Mouse (Mus musculus) embryonic facial prominence, embryonic 13.5 days (tissue): ENCODE measurements at regions not wholly inside any gene's neighbourhood (a gene's known extent, or its start where the extent isn't known, plus 50 kb on each side); places are given as distances from the start of the nearest gene placed in this dataset.

ENCODE experiments used
- ATAC-seq: fragments of 200-750 bp; cut with Nextera tagmentation; 2 replicates; pipeline ENCODE4 v1.8.0; 2017; ENCODE audit warnings: low read depth; ENCODE audit not compliant: insufficient number of reproducible peaks, insufficient read depth, low FRiP score, low TSS enrichment
- H3K27ac ChIP-seq: fragments of 300-500 bp; sonication (generic); 2 replicates; pipeline ENCODE4 v1.5.1; 2015; ENCODE audit warnings: moderate library complexity, mild to moderate bottlenecking, inconsistent platforms
- H3K27me3 ChIP-seq: fragments of 300-500 bp; sonication (generic); 2 replicates; pipeline ENCODE4 v1.6.1; 2015; ENCODE audit warnings: mild to moderate bottlenecking, inconsistent platforms
- H3K36me3 ChIP-seq: fragments of 300-500 bp; sonication (generic); 2 replicates; pipeline ENCODE4 v1.6.1; 2015; ENCODE audit warnings: mild to moderate bottlenecking, inconsistent platforms
- H3K4me1 ChIP-seq: fragments of 300-500 bp; sonication (generic); 2 replicates; pipeline ENCODE4 v1.6.1; 2015; ENCODE audit warnings: inconsistent platforms
- H3K4me2 ChIP-seq: fragments of 300-500 bp; sonication (generic); 2 replicates; pipeline ENCODE4 v1.6.1; 2015; ENCODE audit warnings: moderate library complexity, mild to moderate bottlenecking, inconsistent platforms
- H3K4me3 ChIP-seq: fragments of 300-500 bp; sonication (generic); 2 replicates; pipeline ENCODE4 v1.5.1; 2015; ENCODE audit warnings: mild to moderate bottlenecking, inconsistent platforms
- H3K9ac ChIP-seq: fragments of 300-500 bp; sonication (generic); 2 replicates; pipeline ENCODE4 v1.6.1; 2015; ENCODE audit warnings: mild to moderate bottlenecking, inconsistent platforms
- H3K9me3 ChIP-seq: fragments of 300-500 bp; sonication (generic); 2 replicates; pipeline ENCODE4 v1.6.1; 2016; ENCODE audit warnings: inconsistent platforms
- WGBS: fragments of 180-500 bp; shearing (Covaris S2); methylation state at CpG from one replicate; pipeline ENCODE4 v1.1.7; 2015; ENCODE audit warnings: mixed read lengths; 5-methylcytosine and 5-hydroxymethylcytosine counted together

GRCm38 (mm10) chr10:9531931-9532330 lies 143.1 kb downstream of the Samd5 start:
- Histone ChIP-seq H3K4me2 (no peak overlapping the region), H3K9me3 (no peaks in the 10 kb centered on the region), H3K36me3 (no peaks in the 10 kb centered on the region), H3K4me3 (no peak overlapping the region), H3K27ac (no peak overlapping the region), H3K4me1 (peaks cover 24% of the 10 kb centered on the region), H3K9ac (no peak overlapping the region), H3K27me3 (no peaks in the 10 kb centered on the region)
- 41% methylated on average over 5 of the region's 5 CpGs for WGBS
- no peak for ATAC-seq

- Histone ChIP-seq H3K36me3 (no peaks in the 10 kb centered on the region), H3K27me3 (no peaks in the 10 kb centered on the region), H3K9ac (no peak overlapping the region), H3K4me3 (no peak overlapping the region), H3K4me1 (peaks cover 21% of the 10 kb centered on the region), H3K9me3 (no peaks in the 10 kb centered on the region), H3K27ac (no peak overlapping the region), H3K4me2 (no peak overlapping the region)
- ATAC-seq: no peak
- WGBS: 52% methylated on average over 7 of the region's 7 CpGs
Observed at GRCm38 (mm10) chr10:9529408-9529807, 145.6 kb downstream of the Samd5 start.

- H3K27me3 ChIP-seq: no peaks in the 10 kb centered on the region
- no peak overlapping the region for H3K27ac ChIP-seq
- no peak overlapping the region for H3K9ac ChIP-seq
- H3K4me2 ChIP-seq: no peak overlapping the region
- no peak for ATAC-seq
- 77% methylated on average over 4 of the region's 4 CpGs for WGBS
- peaks cover 12% of the 10 kb centered on the region; the same call in 1 of the 2 replicates for H3K4me1 ChIP-seq
- no peaks in the 10 kb centered on the region for H3K9me3 ChIP-seq
- H3K4me3 ChIP-seq: no peak overlapping the region
- H3K36me3 ChIP-seq: no peaks in the 10 kb centered on the region
Observed at GRCm38 (mm10) chr10:9528066-9528465, 146.9 kb downstream of the Samd5 start.

- Histone ChIP-seq H3K27ac (no peak overlapping the region), H3K4me1 (0 out of 2 replicates have a peak, but pooled peaks cover 8% of the 10 kb centered on the region), H3K27me3 (no peaks in the 10 kb centered on the region), H3K36me3 (no peaks in the 10 kb centered on the region), H3K4me2 (no peak overlapping the region), H3K9ac (no peak overlapping the region), H3K4me3 (no peak overlapping the region), H3K9me3 (no peaks in the 10 kb centered on the region)
- no peak for ATAC-seq
- 46% methylated on average over 12 of the region's 12 CpGs for WGBS
Observed at GRCm38 (mm10) chr10:9509764-9510390, 165.1 kb downstream of the Samd5 start.

GRCm38 (mm10) chr10:9509092-9509671 lies 165.8 kb downstream of the Samd5 start:
- Histone ChIP-seq H3K36me3 (no peaks in the 10 kb centered on the region), H3K4me2 (no peak overlapping the region), H3K4me1 (0 out of 2 replicates have a peak, but pooled peaks cover 8% of the 10 kb centered on the region), H3K9ac (no peak overlapping the region), H3K27me3 (no peaks in the 10 kb centered on the region), H3K9me3 (no peaks in the 10 kb centered on the region), H3K27ac (no peak overlapping the region), H3K4me3 (no peak overlapping the region)
- no peak for ATAC-seq
- 66% methylated on average over 17 of the region's 17 CpGs for WGBS

GRCm38 (mm10) chr10:9503569-9504493 lies 171.2 kb downstream of the Samd5 start:
- 55% methylated on average over 11 of the region's 11 CpGs for WGBS
- H3K36me3 ChIP-seq: no peaks in the 10 kb centered on the region
- no peak overlapping the region for H3K9ac ChIP-seq
- H3K9me3 ChIP-seq: no peaks in the 10 kb centered on the region
- H3K27me3 ChIP-seq: no peaks in the 10 kb centered on the region
- no peak overlapping the region for H3K4me3 ChIP-seq
- ATAC-seq: no peak
- H3K27ac ChIP-seq: no peak overlapping the region
- no peak overlapping the region for H3K4me2 ChIP-seq
- no peaks in the 10 kb centered on the region for H3K4me1 ChIP-seq

GRCm38 (mm10) chr10:9498550-9498949 lies 176.5 kb downstream of the Samd5 start:
- Histone ChIP-seq H3K9ac (no peak overlapping the region), H3K4me2 (no peak overlapping the region), H3K9me3 (no peaks in the 10 kb centered on the region), H3K4me1 (no peaks in the 10 kb centered on the region), H3K4me3 (no peak overlapping the region), H3K27me3 (no peaks in the 10 kb centered on the region), H3K27ac (no peak overlapping the region), H3K36me3 (no peaks in the 10 kb centered on the region)
- 68% methylated on average over 3 of the region's 3 CpGs for WGBS
- no peak for ATAC-seq

GRCm38 (mm10) chr10:9497021-9497420 lies 178.0 kb downstream of the Samd5 start:
- WGBS: 94% methylated on average over 1 of the region's 1 CpGs
- H3K4me2 ChIP-seq: no peak overlapping the region
- H3K27ac ChIP-seq: no peak overlapping the region
- ATAC-seq: no peak
- no peaks in the 10 kb centered on the region for H3K4me1 ChIP-seq
- no peak overlapping the region for H3K9ac ChIP-seq
- H3K27me3 ChIP-seq: no peaks in the 10 kb centered on the region
- no peaks in the 10 kb centered on the region for H3K36me3 ChIP-seq
- no peaks in the 10 kb centered on the region for H3K9me3 ChIP-seq
- H3K4me3 ChIP-seq: no peak overlapping the region

GRCm38 (mm10) chr10:9495143-9495651 lies 179.8 kb downstream of the Samd5 start:
- no peak overlapping the region for H3K27ac ChIP-seq
- no peaks in the 10 kb centered on the region for H3K9me3 ChIP-seq
- ATAC-seq: no peak
- no peak overlapping the region for H3K4me2 ChIP-seq
- H3K4me3 ChIP-seq: no peak overlapping the region
- no peaks in the 10 kb centered on the region for H3K36me3 ChIP-seq
- 27% methylated on average over 6 of the region's 6 CpGs for WGBS
- no peak overlapping the region for H3K9ac ChIP-seq
- no peaks in the 10 kb centered on the region for H3K4me1 ChIP-seq
- no peaks in the 10 kb centered on the region for H3K27me3 ChIP-seq

GRCm38 (mm10) chr10:9490416-9490815 lies 184.6 kb downstream of the Samd5 start:
- ATAC-seq: no peak
- no peak overlapping the region for H3K4me2 ChIP-seq
- H3K9me3 ChIP-seq: no peaks in the 10 kb centered on the region
- H3K36me3 ChIP-seq: no peaks in the 10 kb centered on the region
- no peaks in the 10 kb centered on the region for H3K27me3 ChIP-seq
- no peak overlapping the region for H3K9ac ChIP-seq
- no peaks in the 10 kb centered on the region for H3K4me1 ChIP-seq
- WGBS: 83% methylated on average over 2 of the region's 2 CpGs
- no peak overlapping the region for H3K4me3 ChIP-seq
- no peak overlapping the region for H3K27ac ChIP-seq

GRCm38 (mm10) chr10:9462361-9462760 lies 212.6 kb downstream of the Samd5 start:
- no peak overlapping the region for H3K9ac ChIP-seq
- no peaks in the 10 kb centered on the region for H3K36me3 ChIP-seq
- H3K4me1 ChIP-seq: peaks cover 6% of the 10 kb centered on the region
- H3K27ac ChIP-seq: no peak overlapping the region
- ATAC-seq: no peak
- no peaks in the 10 kb centered on the region for H3K9me3 ChIP-seq
- no peak overlapping the region for H3K4me2 ChIP-seq
- H3K27me3 ChIP-seq: no peaks in the 10 kb centered on the region
- no peak overlapping the region for H3K4me3 ChIP-seq
- WGBS: 62% methylated on average over 6 of the region's 6 CpGs
